Mouse (Mus musculus) brown adipose tissue, adult 24 weeks (tissue): ENCODE results near the gene Acvr2a. TPM values are rescaled to one million over a fixed set of nuclear protein-coding genes. Genes with fewer than 3 reads are reported as not detected.

Source experiments
- H3K27ac ChIP-seq: fragments of 200-500 bp; replicated peaks from 2 replicates; pipeline ENCODE4 v1.5.1; 2012; ENCODE audit warnings: low read depth, mild to moderate bottlenecking, low read length
- H3K4me1 ChIP-seq: fragments of 200-500 bp; 2 replicates; pipeline ENCODE4 v1.6.1; 2012; ENCODE audit warnings: low read length, mixed read lengths; ENCODE audit not compliant: control insufficient read depth, insufficient read depth, insufficient read length
- H3K4me3 ChIP-seq: fragments of 200-500 bp; 2 replicates; pipeline ENCODE4 v1.5.1; 2012; ENCODE audit warnings: low read depth, mild to moderate bottlenecking, low read length, moderate library complexity; ENCODE audit not compliant: insufficient read depth
- polyA plus RNA-seq: library from polyadenylated mRNA; stranded (reverse); fragments of >200 nt; gene quantifications from 2 replicates; pipeline ENCODE4 v1.2.4, GENCODE M21; 2012; ENCODE audit not compliant: missing spikeins, insufficient read depth, insufficient read length

Gene Acvr2a
- polyA plus RNA-seq, 1 experiment, result 6.6 TPM

DNA sequence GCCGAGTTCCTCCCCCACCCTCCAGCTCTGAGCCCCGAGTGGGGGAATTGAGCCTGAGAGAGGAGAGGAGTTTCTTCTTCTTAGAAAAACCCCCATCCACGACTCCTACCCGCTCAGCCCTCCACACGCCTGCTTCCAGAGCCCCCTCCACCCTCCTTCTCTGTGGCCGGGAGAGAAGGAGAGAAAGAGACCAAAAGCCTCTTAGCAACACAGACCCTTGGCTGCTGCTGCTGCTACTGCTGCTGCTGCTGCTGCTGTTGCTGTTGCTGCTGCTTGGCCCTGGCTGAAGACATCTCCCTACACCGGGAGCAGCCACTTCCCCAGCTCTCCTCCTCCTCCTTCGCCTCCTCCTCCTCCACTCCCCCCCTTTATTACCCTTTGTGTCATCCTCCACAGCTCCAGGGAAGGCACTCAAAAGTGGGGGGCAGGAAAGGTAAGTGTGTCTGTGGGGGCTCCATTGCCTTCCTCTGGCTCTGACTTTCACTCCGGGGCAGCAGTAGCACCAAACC, 135.9 kb downstream of the Acvr2a start:
- Histone ChIP-seq H3K4me3 (peak overlapping the region; percentile 92), H3K4me1 (no peaks in the 10 kb centered on the region), H3K27ac (peak overlapping the region; percentile 84)

DNA sequence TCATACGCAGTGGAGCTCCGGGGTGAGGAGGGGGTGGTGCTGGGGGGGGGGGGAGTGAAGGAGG, 136.2 kb downstream of the Acvr2a start, which contains the start of gene Orc4:
Gene Orc4 (minus strand): TSS at position 26 of the 64 bp plus-strand sequence.
- Histone ChIP-seq H3K4me1 (no peaks in the 10 kb centered on the region), H3K27ac (peak within 1 kb of the TSS; percentile 84), H3K4me3 (peak within 1 kb of the TSS; percentile 92)

DNA sequence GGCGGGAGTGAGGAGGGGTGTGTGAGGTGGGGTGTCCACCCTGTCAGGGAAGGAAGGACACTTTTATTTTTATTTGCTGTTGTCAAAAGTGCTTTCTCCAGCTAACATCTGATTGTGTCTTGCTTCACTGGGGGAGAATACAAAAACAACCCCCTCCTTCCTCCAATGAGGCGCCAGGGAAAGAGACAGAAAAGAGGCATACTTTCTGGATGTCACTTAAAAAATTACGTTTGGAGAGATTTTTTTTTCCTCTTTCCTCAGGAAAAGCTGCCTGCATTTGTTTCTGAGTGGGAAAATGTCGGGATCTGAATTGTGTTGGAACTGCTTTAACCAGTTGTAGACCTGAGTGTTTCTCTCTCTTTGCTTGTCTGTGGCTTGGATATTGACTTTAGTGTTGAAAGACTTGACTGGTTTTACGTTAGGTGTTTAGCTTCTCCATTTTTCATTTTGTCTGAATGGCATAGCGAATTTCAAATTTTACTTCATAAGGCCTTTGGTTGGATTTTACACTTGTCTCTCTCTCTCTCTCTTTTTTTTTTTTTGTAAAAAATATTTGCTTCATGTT, 136.5 kb downstream of the Acvr2a start:
- H3K4me1 ChIP-seq, result no peaks in the 10 kb centered on the region

More for the DNA sequence above, 136.5 kb downstream of the Acvr2a start:
- Histone ChIP-seq H3K27ac (no peak overlapping the region; the same call in 1 of the 2 replicates), H3K4me3 (peak overlapping the region; percentile 92)

Other genes starting within 250 kb of the Acvr2a start
- 10.9 and 17.6 TPM in 2 replicates for gene Mbd5, start 135.4 kb downstream of the Acvr2a start, polyA plus RNA-seq
- 47.4 and 52.1 TPM in 2 replicates for gene Orc4, start 136.2 kb downstream of the Acvr2a start, polyA plus RNA-seq